Mouse (Mus musculus): ENCODE measurements around the gene Tenm4. TPM values are rescaled to one million over a fixed set of nuclear protein-coding genes. Genes with fewer than 3 reads are reported as not detected.

Gene Tenm4
- polyA plus RNA-seq, 1 experiment: 12.2 TPM

- Histone ChIP-seq H3K4me1 (ENCODE audit: control insufficient read depth, insufficient read depth, low read length) (0 out of 2 replicates have a peak, but pooled peaks cover 3% of the 10 kb centered on the region), H3K27ac (ENCODE audit: insufficient read depth, low read length) (no peak overlapping the region), H3K27me3 (ENCODE audit: control insufficient read depth, insufficient read depth, low read length) (no peaks in the 10 kb centered on the region; the same call in 1 of the 2 replicates), H3K4me3 (replicated peaks; ENCODE audit: insufficient read depth, low read depth, low read length) (no peak overlapping the region)
- WGBS: 22% methylated on average over 9 of the region's 9 CpGs
- no peak for TF ChIP-seq POLR2A (IDR thresholded peaks at IDR 0.05; ENCODE audit: borderline replicate concordance, insufficient read depth, low read length)
- no peak for TF ChIP-seq CTCF (IDR thresholded peaks at IDR 0.05; ENCODE audit: borderline replicate concordance, insufficient read depth, low read depth, low read length)
- DNase-seq: no peak
Measured at GRCm38 (mm10) chr7:96420926-96421605, 250.0 kb downstream of the Tenm4 start.

- WGBS: 85% methylated on average over 8 of the region's 8 CpGs
- no peak overlapping the region for H3K27ac ChIP-seq (ENCODE audit: insufficient read depth, low read length)
- no peak overlapping the region for H3K4me3 ChIP-seq (replicated peaks; ENCODE audit: insufficient read depth, low read depth, low read length)
- no peak for TF ChIP-seq CTCF (IDR thresholded peaks at IDR 0.05; ENCODE audit: borderline replicate concordance, insufficient read depth, low read depth, low read length)
- no peak for TF ChIP-seq POLR2A (IDR thresholded peaks at IDR 0.05; ENCODE audit: borderline replicate concordance, insufficient read depth, low read length)
- no peaks in the 10 kb centered on the region for H3K4me1 ChIP-seq (ENCODE audit: control insufficient read depth, insufficient read depth, low read length)
- no peaks in the 10 kb centered on the region; the same call in 1 of the 2 replicates for H3K27me3 ChIP-seq (ENCODE audit: control insufficient read depth, insufficient read depth, low read length)
- DNase-seq: no peak
Measured at GRCm38 (mm10) chr7:96426954-96427353, 255.9 kb downstream of the Tenm4 start.

GRCm38 (mm10) chr7:96433307-96433706 lies 262.3 kb downstream of the Tenm4 start:
- TF ChIP-seq POLR2A (IDR thresholded peaks at IDR 0.05; ENCODE audit: borderline replicate concordance, insufficient read depth, low read length) (no peak), CTCF (IDR thresholded peaks at IDR 0.05; ENCODE audit: borderline replicate concordance, insufficient read depth, low read depth, low read length) (no peak)
- no peak for DNase-seq
- H3K27ac ChIP-seq (ENCODE audit: insufficient read depth, low read length): no peak overlapping the region

DNA sequence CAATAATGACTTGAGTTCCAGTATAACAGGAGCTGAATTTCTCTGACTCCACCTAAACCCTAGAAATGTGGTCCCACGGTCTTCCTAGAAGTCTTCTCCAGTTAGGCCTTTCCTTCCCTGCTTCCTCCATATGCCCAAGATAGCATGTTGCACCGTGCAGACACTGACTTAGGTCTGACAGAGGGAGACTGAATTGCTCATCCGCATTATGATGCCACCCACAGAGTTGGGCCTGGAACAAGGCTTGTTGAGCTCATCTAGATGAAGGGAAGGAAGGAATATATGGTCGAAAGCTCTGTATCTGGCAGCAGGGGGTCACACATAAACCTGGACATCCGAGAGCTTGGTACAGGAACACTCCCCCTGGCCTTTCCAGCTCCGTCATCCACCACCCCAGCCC lies 267.3 kb downstream of the Tenm4 start:
- Histone ChIP-seq H3K27me3 (ENCODE audit: control insufficient read depth, insufficient read depth, low read length) (no peaks in the 10 kb centered on the region; the same call in 1 of the 2 replicates), H3K4me1 (ENCODE audit: control insufficient read depth, insufficient read depth, low read length) (no peaks in the 10 kb centered on the region), H3K27ac (ENCODE audit: insufficient read depth, low read length) (no peak overlapping the region), H3K4me3 (replicated peaks; ENCODE audit: insufficient read depth, low read depth, low read length) (no peak overlapping the region)
- WGBS: 82% methylated on average over 6 of the region's 6 CpGs
- DNase-seq: no peak
- no peak for TF ChIP-seq CTCF (IDR thresholded peaks at IDR 0.05; ENCODE audit: borderline replicate concordance, insufficient read depth, low read depth, low read length)

More at GRCm38 (mm10) chr7:96433307-96433706, 262.3 kb downstream of the Tenm4 start:
- 97% methylated on average over 2 of the region's 2 CpGs for WGBS
- H3K4me3 ChIP-seq (replicated peaks; ENCODE audit: insufficient read depth, low read depth, low read length): no peak overlapping the region
- no peaks in the 10 kb centered on the region; the same call in 1 of the 2 replicates for H3K27me3 ChIP-seq (ENCODE audit: control insufficient read depth, insufficient read depth, low read length)
- no peaks in the 10 kb centered on the region for H3K4me1 ChIP-seq (ENCODE audit: control insufficient read depth, insufficient read depth, low read length)

DNA sequence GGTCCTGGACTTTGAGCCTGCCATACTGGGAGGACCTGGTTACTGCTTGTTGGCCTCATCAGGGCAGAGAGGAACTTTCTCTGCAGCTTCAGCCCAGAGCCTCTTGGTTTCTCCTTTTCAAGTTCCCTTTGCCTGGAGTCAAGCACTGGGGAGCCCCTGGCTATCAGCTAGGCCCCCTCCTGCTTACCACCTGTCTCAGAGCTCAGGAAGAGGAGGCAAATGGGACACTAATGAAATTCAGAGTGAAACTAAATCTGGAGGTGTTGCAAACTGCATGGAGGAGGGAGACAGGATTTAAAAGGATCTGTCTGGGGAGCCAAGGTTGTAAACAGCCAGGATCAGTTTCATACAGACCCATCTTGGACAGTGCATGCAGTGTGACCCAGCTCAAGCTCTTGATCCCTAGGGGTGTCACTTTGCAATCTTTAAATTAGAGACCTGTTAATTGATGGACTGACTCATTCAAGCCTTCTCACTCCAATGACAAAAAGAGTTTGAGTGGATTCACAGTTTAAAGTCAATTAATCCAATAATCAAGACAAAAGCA lies 269.2 kb downstream of the Tenm4 start:
- Histone ChIP-seq H3K27me3 (ENCODE audit: control insufficient read depth, insufficient read depth, low read length) (no peaks in the 10 kb centered on the region; the same call in 1 of the 2 replicates), H3K4me3 (replicated peaks; ENCODE audit: insufficient read depth, low read depth, low read length) (no peak overlapping the region), H3K27ac (ENCODE audit: insufficient read depth, low read length) (no peak overlapping the region), H3K4me1 (ENCODE audit: control insufficient read depth, insufficient read depth, low read length) (no peaks in the 10 kb centered on the region)
- no peak for TF ChIP-seq CTCF (IDR thresholded peaks at IDR 0.05; ENCODE audit: borderline replicate concordance, insufficient read depth, low read depth, low read length)
- TF ChIP-seq POLR2A (IDR thresholded peaks at IDR 0.05; ENCODE audit: borderline replicate concordance, insufficient read depth, low read length): no peak
- DNase-seq: no peak

DNA sequence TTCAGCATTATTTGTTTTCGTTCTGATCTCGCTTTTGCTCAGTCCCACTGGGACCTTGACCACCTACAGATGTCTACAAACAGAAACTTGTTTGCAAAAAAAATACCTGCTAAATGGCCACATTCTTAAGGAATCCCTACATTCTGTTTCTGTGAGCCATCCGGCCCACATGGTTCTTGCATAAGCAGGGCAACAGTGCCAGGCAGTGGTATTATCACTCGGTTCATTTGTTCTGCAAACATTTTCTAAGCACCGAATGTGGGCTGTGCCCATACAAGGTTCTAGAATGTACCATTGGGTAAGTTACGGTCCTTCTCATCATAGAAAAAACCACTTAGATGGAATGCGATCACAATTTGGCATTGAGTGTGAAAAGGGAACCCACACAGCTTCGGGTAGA lies 274.7 kb downstream of the Tenm4 start:
- 81% methylated on average over 8 of the region's 8 CpGs for WGBS
- H3K27ac ChIP-seq (ENCODE audit: insufficient read depth, low read length): no peak overlapping the region
- no peak for DNase-seq
- H3K27me3 ChIP-seq (ENCODE audit: control insufficient read depth, insufficient read depth, low read length): no peaks in the 10 kb centered on the region; the same call in 1 of the 2 replicates
- TF ChIP-seq CTCF (IDR thresholded peaks at IDR 0.05; ENCODE audit: borderline replicate concordance, insufficient read depth, low read depth, low read length) (no peak), POLR2A (IDR thresholded peaks at IDR 0.05; ENCODE audit: borderline replicate concordance, insufficient read depth, low read length) (no peak)
- H3K4me1 ChIP-seq (ENCODE audit: control insufficient read depth, insufficient read depth, low read length): no peaks in the 10 kb centered on the region
- no peak overlapping the region for H3K4me3 ChIP-seq (replicated peaks; ENCODE audit: insufficient read depth, low read depth, low read length)

GRCm38 (mm10) chr7:96447806-96448397 lies 276.9 kb downstream of the Tenm4 start:
- WGBS: 85% methylated on average over 12 of the region's 12 CpGs
- DNase-seq: no peak
- Histone ChIP-seq H3K27ac (ENCODE audit: insufficient read depth, low read length) (no peak overlapping the region), H3K4me3 (replicated peaks; ENCODE audit: insufficient read depth, low read depth, low read length) (no peak overlapping the region), H3K4me1 (ENCODE audit: control insufficient read depth, insufficient read depth, low read length) (no peaks in the 10 kb centered on the region), H3K27me3 (ENCODE audit: control insufficient read depth, insufficient read depth, low read length) (no peaks in the 10 kb centered on the region)
- TF ChIP-seq CTCF (IDR thresholded peaks at IDR 0.05; ENCODE audit: borderline replicate concordance, insufficient read depth, low read depth, low read length) (no peak), POLR2A (IDR thresholded peaks at IDR 0.05; ENCODE audit: borderline replicate concordance, insufficient read depth, low read length) (no peak)

GRCm38 (mm10) chr7:96455957-96456356 lies 284.9 kb downstream of the Tenm4 start:
- no peak overlapping the region for H3K27ac ChIP-seq (ENCODE audit: insufficient read depth, low read length)
- no peak overlapping the region for H3K4me3 ChIP-seq (replicated peaks; ENCODE audit: insufficient read depth, low read depth, low read length)
- DNase-seq: no peak
- H3K4me1 ChIP-seq (ENCODE audit: control insufficient read depth, insufficient read depth, low read length): peaks cover 2% of the 10 kb centered on the region; the same call in 1 of the 2 replicates
- TF ChIP-seq POLR2A (IDR thresholded peaks at IDR 0.05; ENCODE audit: borderline replicate concordance, insufficient read depth, low read length) (no peak), CTCF (IDR thresholded peaks at IDR 0.05; ENCODE audit: borderline replicate concordance, insufficient read depth, low read depth, low read length) (no peak)
- no peaks in the 10 kb centered on the region; the same call in 1 of the 2 replicates for H3K27me3 ChIP-seq (ENCODE audit: control insufficient read depth, insufficient read depth, low read length)
- 84% methylated on average over 2 of the region's 2 CpGs for WGBS
